Mouse (Mus musculus): Measurements from ENCODE around the gene Nucks1. TPM values are rescaled to one million over a fixed set of nuclear protein-coding genes. Genes with fewer than 3 reads are reported as not detected.

The Nucks1 gene
- total and polyA plus RNA-seq, 3 experiments = 87.4 to 267 (median 96.9) TPM

DNA sequence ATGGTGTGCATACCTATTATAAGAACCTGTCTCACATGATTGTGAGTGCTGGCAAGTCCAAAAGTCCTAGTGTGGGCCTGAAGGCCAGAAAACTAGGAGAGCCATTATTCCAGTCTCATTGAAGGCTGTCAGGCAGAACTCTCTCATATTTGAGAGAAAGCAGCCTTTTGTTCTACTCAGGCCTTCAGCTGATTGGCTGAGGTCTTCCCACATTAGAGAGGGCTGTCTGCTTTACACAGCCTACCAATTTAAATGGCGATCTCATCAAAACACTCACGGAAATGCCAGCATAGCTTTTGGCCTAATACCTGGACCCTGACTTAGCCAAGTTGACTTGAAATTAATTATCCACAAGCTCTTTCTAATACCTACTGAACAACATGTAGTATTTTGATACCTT lies 24.2 kb upstream of the Nucks1 start:
- Histone ChIP-seq H3K27me3 (replicated peaks) (no peaks in the 10 kb centered on the region), H3K4me2 (ENCODE audit: insufficient read depth, low read depth, poor library complexity, severe bottlenecking) (no peak overlapping the region), H3K9ac (ENCODE audit: insufficient read depth, low read depth) (no peak overlapping the region), H3K27ac (ENCODE audit: insufficient read depth, low read depth) (no peak overlapping the region), H3K9me3 (replicated peaks; ENCODE audit: low read length) (no peaks in the 10 kb centered on the region), H3K4me3 (replicated peaks in 1 of 3; ENCODE audit: low read depth in 2 of 3, low read length in 2 of 3, poor library complexity in 1 of 3) (no peak overlapping the region), H3K79me2 (replicated peaks; ENCODE audit: control insufficient read depth, extremely low read depth, insufficient read depth, poor library complexity, severe bottlenecking) (no peaks in the 10 kb centered on the region), H3K4me1 (ENCODE audit: control insufficient read depth in 1 of 2, insufficient read depth in 2 of 2) (peaks cover 0 to 4% of the 10 kb centered on the region in 2 experiments; a peak in 1 of 4 replicates), H3K36me3 (replicated peaks in 1 of 2; ENCODE audit: control insufficient read depth in 1 of 2, insufficient read depth in 1 of 2, low read length in 1 of 2) (no peaks in the 10 kb centered on the region)
- in situ Hi-C loops (cut with MboI; ENCODE audit: low pct_ligation_motif_present, low pct_unique_long_range_greater_than_20kb, low sequenced_read_pairs) (no loop called here), dilution Hi-C loops (cut with MboI; ENCODE audit: extremely low pct_ligation_motif_present, extremely low pct_unique_long_range_greater_than_20kb, low sequenced_read_pairs) (no loop called here)
- TF ChIP-seq CTCF (conservative IDR thresholded peaks at IDR 0.05 in 1 of 2, IDR thresholded peaks at IDR 0.05 in 1 of 2; ENCODE audit: low read depth in 2 of 2, low read length in 2 of 2) = no peak
- TF ChIP-seq POLR2AphosphoS2 (IDR thresholded peaks at IDR 0.05; ENCODE audit: low read depth, low read length) = no peak
- no peak for TF ChIP-seq SIN3A (IDR thresholded peaks at IDR 0.05; ENCODE audit: low read length)
- no peak for TF ChIP-seq MAX (IDR thresholded peaks at IDR 0.05; ENCODE audit: low read length)
- no peak for TF ChIP-seq USF1 (IDR thresholded peaks at IDR 0.05; ENCODE audit: low read depth, low read length)
- no peak for TF ChIP-seq MAFK (IDR thresholded peaks at IDR 0.05; ENCODE audit: insufficient replicate concordance, low read length)
- TF ChIP-seq KAT2A (IDR thresholded peaks at IDR 0.05; ENCODE audit: insufficient replicate concordance, low read length) = no peak
- TF ChIP-seq MEF2A (IDR thresholded peaks at IDR 0.05; ENCODE audit: borderline replicate concordance, low read depth, low read length) = no peak
- no peak for TF ChIP-seq ZNF384 (IDR thresholded peaks at IDR 0.05; ENCODE audit: low read depth, low read length)
- no peak for DNase-seq (ENCODE audit: extremely low read depth)

GRCm38 (mm10) chr1:131886641-131887040 lies 23.7 kb upstream of the Nucks1 start:
- dilution Hi-C loops (cut with MboI; ENCODE audit: extremely low pct_ligation_motif_present, extremely low pct_unique_long_range_greater_than_20kb, low sequenced_read_pairs) (no loop called here), in situ Hi-C loops (cut with MboI; ENCODE audit: low pct_ligation_motif_present, low pct_unique_long_range_greater_than_20kb, low sequenced_read_pairs) (no loop called here)
- Histone ChIP-seq H3K9me3 (replicated peaks; ENCODE audit: low read length) (no peaks in the 10 kb centered on the region), H3K36me3 (replicated peaks in 1 of 2; ENCODE audit: control insufficient read depth in 1 of 2, insufficient read depth in 1 of 2, low read length in 1 of 2) (no peaks in the 10 kb centered on the region), H3K27ac (ENCODE audit: insufficient read depth, low read depth) (no peak overlapping the region), H3K79me2 (replicated peaks; ENCODE audit: control insufficient read depth, extremely low read depth, insufficient read depth, poor library complexity, severe bottlenecking) (no peaks in the 10 kb centered on the region), H3K4me1 (ENCODE audit: control insufficient read depth in 1 of 2, insufficient read depth in 2 of 2) (peaks cover 0 to 3% of the 10 kb centered on the region in 2 experiments; a peak in 1 of 4 replicates), H3K9ac (ENCODE audit: insufficient read depth, low read depth) (no peak overlapping the region), H3K4me2 (ENCODE audit: insufficient read depth, low read depth, poor library complexity, severe bottlenecking) (no peak overlapping the region), H3K4me3 (replicated peaks in 1 of 3; ENCODE audit: low read depth in 2 of 3, low read length in 2 of 3, poor library complexity in 1 of 3) (no peak overlapping the region), H3K27me3 (replicated peaks) (no peaks in the 10 kb centered on the region)
- no peak for TF ChIP-seq ZNF384 (IDR thresholded peaks at IDR 0.05; ENCODE audit: low read depth, low read length)
- no peak for TF ChIP-seq CHD1 (IDR thresholded peaks at IDR 0.05; ENCODE audit: low read depth, low read length)
- no peak for TF ChIP-seq USF1 (IDR thresholded peaks at IDR 0.05; ENCODE audit: low read depth, low read length)
- no peak for DNase-seq (ENCODE audit: extremely low read depth)

- Histone ChIP-seq H3K9ac (ENCODE audit: insufficient read depth, low read depth) (no peak overlapping the region), H3K4me3 (replicated peaks in 1 of 3; ENCODE audit: low read depth in 2 of 3, low read length in 2 of 3, poor library complexity in 1 of 3) (no peak overlapping the region), H3K4me1 (ENCODE audit: control insufficient read depth in 1 of 2, insufficient read depth in 2 of 2) (peaks cover 0 to 4% of the 10 kb centered on the region in 2 experiments; a peak in 1 of 4 replicates), H3K36me3 (replicated peaks in 1 of 2; ENCODE audit: control insufficient read depth in 1 of 2, insufficient read depth in 1 of 2, low read length in 1 of 2) (no peaks in the 10 kb centered on the region), H3K27me3 (replicated peaks) (no peaks in the 10 kb centered on the region), H3K4me2 (ENCODE audit: insufficient read depth, low read depth, poor library complexity, severe bottlenecking) (no peak overlapping the region), H3K79me2 (replicated peaks; ENCODE audit: control insufficient read depth, extremely low read depth, insufficient read depth, poor library complexity, severe bottlenecking) (no peaks in the 10 kb centered on the region), H3K27ac (ENCODE audit: insufficient read depth, low read depth) (no peak overlapping the region), H3K9me3 (replicated peaks; ENCODE audit: low read length) (no peaks in the 10 kb centered on the region)
- in situ Hi-C loops (cut with MboI; ENCODE audit: low pct_ligation_motif_present, low pct_unique_long_range_greater_than_20kb, low sequenced_read_pairs) (no loop called here), dilution Hi-C loops (cut with MboI; ENCODE audit: extremely low pct_ligation_motif_present, extremely low pct_unique_long_range_greater_than_20kb, low sequenced_read_pairs) (no loop called here)
- TF ChIP-seq PAX5 (IDR thresholded peaks at IDR 0.05; ENCODE audit: low read length) = no peak
- TF ChIP-seq POLR2A (IDR thresholded peaks at IDR 0.05; ENCODE audit: low read depth, low read length) = no peak
- TF ChIP-seq MAFK (IDR thresholded peaks at IDR 0.05; ENCODE audit: insufficient replicate concordance, low read length) = no peak
- no peak for TF ChIP-seq MEF2A (IDR thresholded peaks at IDR 0.05; ENCODE audit: borderline replicate concordance, low read depth, low read length)
- no peak for TF ChIP-seq ZMIZ1 (IDR thresholded peaks at IDR 0.05; ENCODE audit: low read depth, low read length)
- TF ChIP-seq MAX (IDR thresholded peaks at IDR 0.05; ENCODE audit: low read length) = no peak
- no peak for TF ChIP-seq MAZ (IDR thresholded peaks at IDR 0.05; ENCODE audit: low read depth, low read length)
- TF ChIP-seq TCF12 (IDR thresholded peaks at IDR 0.05; ENCODE audit: low read depth, low read length) = no peak
- TF ChIP-seq SIN3A (IDR thresholded peaks at IDR 0.05; ENCODE audit: low read length) = no peak
- TF ChIP-seq TBP (conservative IDR thresholded peaks at IDR 0.05; ENCODE audit: low read depth, low read length) = no peak
- TF ChIP-seq ELF1 (IDR thresholded peaks at IDR 0.05; ENCODE audit: low read depth, low read length) = no peak
- no peak for DNase-seq (ENCODE audit: extremely low read depth)
These were observed 20.2 kb upstream of the Nucks1 start for GRCm38 (mm10) chr1:131890043-131890658.

Data from CH12.LX (cell line).